Mouse (Mus musculus) embryonic stem cell, embryonic (primary cell): ENCODE data around the gene Rps6kb2.

Source experiments
- CTCF ChIA-PET, 4 experiments: fragments of 300-600 bp in 2 of 4; fragments of 350-600 bp in 2 of 4; sonication (Branson Sonifier 250); formaldehyde crosslinking; loops; one replicate each; lab custom pipeline; 2022; ENCODE audit warnings: inconsistent platforms in 2 of 4; lab: Charles Lee
- POLR2A ChIA-PET, 4 experiments: fragments of 300-600 bp in 2 of 4; fragments of 350-600 bp in 2 of 4; sonication (Branson Sonifier 250); formaldehyde crosslinking; loops; one replicate each; lab custom pipeline; 2022; ENCODE audit warnings: antibody characterized with exemption in 4 of 4, inconsistent platforms in 1 of 4; lab: Charles Lee

Rps6kb2 gene

DNA sequence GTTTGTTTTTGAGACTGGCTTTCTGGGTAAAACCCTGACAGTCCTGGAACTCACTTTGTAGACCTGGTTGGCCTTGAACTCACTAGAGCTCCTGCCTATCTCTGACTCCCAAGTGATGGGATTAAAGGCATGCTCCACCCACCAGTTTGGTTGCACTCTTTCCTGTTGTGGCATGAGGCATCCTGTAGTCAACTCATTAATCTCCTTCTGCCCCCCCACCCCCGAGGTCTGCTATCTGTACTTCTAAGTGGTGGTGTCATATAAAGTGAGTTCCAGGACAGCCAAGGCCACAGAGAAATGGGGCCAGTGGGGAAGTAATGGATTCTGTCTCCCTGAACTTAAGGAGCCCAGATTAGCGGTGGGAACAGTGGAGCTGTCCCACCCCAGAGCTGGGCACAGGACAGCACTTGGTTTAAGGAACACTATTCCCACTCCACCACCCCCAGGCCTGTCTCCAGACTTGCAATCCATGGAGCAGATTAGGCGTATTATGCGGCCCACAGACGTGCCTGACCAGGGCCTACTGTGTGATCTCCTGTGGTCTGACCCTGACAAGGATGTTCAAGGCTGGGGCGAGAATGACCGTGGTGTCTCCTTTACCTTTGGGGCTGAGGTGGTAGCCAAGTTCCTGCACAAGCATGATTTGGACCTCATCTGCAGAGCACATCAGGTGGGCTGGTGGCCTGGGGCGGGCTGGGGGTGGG, 31.0 kb upstream of the Rps6kb2 start:
- ChIA-PET POLR2A (interaction anchor here in 2 of 4 experiments (0.7 to 5.1 kb wide), 13 partner anchors 7 to 271 kb away, joined by 3 to 42 read pairs (median 10); partner anchors contain the start of genes Rps6kb2 (in 2 of the 2), Cdk2ap2 (in 1 of the 2), Gm49405 (in 1 of the 2) and Gstp2 (in 1 of the 2)), CTCF (interaction anchor here in 1 of 4 experiments (0.6 kb wide), 1 partner anchor 18 kb away, joined by 6 read pairs; no protein-coding TSS in a partner anchor)

DNA sequence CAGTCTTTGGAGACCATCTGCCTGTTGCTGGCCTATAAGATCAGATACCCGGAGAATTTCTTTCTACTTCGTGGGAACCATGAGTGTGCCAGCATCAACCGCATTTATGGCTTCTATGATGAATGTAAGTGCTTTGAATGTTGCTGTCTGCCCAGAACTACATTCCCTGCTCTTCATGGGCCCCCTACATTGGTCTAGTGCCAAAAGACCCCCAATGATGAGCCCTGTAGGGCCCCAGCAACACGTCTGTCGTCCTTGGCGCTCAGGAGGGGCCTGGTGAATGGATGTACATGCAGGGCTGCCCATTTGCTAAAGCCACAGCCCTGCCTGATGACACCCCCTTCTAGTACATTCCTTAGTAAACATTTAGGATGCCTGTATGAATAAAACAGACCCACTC, 30.0 kb upstream of the Rps6kb2 start:
- CTCF ChIA-PET, result interaction anchor here in 2 of 4 experiments (0.5 to 2.3 kb wide), 5 partner anchors 8 to 67 kb away, joined by 3 to 15 read pairs (median 11); partner anchors contain the start of genes Aip (in 1 of the 2), Pold4 (in 1 of the 2) and Rad9a (in 1 of the 2)
- POLR2A ChIA-PET, result interaction anchor here (0.6 to 5.1 kb wide), 32 partner anchors 8 to 193 kb away, joined by 3 to 72 read pairs (median 8); partner anchors contain the start of genes Rad9a (in 4 of the 4), Rps6kb2 (in 2 of the 4), AC109138.7 (in 1 of the 4) and Aip (in 1 of the 4)

DNA sequence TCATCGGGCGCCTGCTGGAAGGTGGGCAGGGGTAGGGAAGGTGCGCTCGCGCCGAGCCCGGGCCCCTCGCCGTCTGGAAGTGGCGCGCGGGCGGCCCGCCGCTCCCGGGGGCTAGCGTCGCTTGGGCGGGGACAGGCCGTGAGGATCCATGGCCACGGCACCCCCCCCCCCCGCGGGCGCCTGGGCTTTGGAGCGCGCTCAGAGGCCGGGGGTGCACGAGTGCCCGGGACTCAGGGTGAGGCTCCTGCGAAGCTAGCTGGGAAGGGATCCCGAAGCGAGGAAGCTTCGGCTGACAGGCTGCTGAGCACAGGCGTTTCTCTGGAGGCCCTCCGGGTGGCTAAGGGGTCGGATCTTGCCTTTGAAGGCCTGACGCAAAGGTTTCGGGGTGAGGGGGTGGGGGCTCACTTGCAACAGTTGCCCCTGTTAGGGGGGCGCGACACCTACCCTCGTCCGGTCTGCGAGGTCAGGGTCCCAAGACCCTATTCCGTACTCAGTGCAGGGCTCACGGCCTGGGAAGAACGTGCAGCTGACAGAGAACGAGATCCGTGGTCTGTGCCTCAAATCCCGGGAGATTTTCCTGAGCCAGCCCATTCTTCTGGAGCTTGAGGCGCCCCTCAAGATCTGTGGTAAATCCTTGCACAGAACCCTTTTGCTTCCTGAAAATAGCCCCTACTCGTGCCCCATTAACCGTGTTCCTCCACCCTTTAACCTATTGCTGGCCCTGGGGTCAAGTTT, 29.3 kb upstream of the Rps6kb2 start:
- ChIA-PET POLR2A (interaction anchor here (0.5 to 5.1 kb wide), 89 partner anchors 9 to 1549 kb away, joined by 3 to 72 read pairs (median 5); partner anchors contain the start of genes Rad9a (in 4 of the 4), AC109138.7 (in 3 of the 4), Aip (in 3 of the 4) and Cdk2ap2 (in 3 of the 4)), CTCF (interaction anchor here (0.5 to 2.8 kb wide), 51 partner anchors 9 to 474 kb away, joined by 3 to 16 read pairs (median 5); partner anchors contain the start of genes Rad9a (in 4 of the 4), Carns1 (in 2 of the 4), Pold4 (in 2 of the 4) and Aip (in 1 of the 4))

DNA sequence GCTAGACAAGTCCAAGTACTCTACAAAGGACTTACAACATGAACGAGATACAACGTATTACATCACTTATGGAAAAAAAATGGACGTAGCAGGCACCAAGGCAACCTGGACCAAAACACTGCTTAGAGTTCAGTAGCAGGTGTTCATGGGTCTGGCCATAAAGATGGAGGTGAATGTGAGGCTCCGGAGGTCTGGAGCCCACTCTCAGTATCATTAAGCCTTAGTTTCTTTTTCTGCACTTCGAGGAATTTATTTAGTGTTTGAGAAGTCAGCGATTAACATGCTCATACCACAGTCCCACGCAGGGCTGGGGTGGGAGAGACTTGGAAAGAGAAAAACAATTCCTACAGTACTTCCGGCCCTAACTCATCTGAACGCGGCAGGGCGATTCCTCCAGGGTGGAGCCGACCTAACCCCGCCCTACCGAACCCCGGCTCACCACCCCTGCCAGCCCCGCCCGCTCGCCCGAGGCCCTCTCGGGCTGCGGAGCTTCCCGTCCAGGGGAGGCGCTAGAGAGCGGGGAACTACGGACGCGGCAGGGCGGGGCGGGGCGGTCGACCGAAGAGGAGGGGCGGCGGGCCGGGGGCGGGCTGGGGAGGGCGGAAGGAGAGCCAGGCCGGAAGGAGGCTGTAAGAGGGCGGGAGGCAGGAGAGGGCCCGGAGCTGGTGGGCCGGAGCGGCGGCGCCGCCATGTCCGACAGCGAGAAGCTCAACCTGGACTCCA, 28.5 kb upstream of the Rps6kb2 start, which contains the start of gene Ppp1ca:
Ppp1ca (plus strand) TSS at position 538 of the 723 bp plus-strand sequence.
- CTCF ChIA-PET, result interaction anchor here (0.6 to 2.8 kb wide), 52 partner anchors 9 to 473 kb away, joined by 3 to 16 read pairs (median 5); partner anchors contain the start of genes Rad9a (in 4 of the 4), Carns1 (in 2 of the 4), Cdk2ap2 (in 2 of the 4) and Pold4 (in 2 of the 4)
- POLR2A ChIA-PET, result interaction anchor here (0.6 to 5.1 kb wide), 79 partner anchors 9 to 813 kb away, joined by 3 to 72 read pairs (median 5); partner anchors contain the start of genes Rad9a (in 4 of the 4), AC109138.7 (in 3 of the 4), Aip (in 3 of the 4) and Cdk2ap2 (in 3 of the 4)

DNA sequence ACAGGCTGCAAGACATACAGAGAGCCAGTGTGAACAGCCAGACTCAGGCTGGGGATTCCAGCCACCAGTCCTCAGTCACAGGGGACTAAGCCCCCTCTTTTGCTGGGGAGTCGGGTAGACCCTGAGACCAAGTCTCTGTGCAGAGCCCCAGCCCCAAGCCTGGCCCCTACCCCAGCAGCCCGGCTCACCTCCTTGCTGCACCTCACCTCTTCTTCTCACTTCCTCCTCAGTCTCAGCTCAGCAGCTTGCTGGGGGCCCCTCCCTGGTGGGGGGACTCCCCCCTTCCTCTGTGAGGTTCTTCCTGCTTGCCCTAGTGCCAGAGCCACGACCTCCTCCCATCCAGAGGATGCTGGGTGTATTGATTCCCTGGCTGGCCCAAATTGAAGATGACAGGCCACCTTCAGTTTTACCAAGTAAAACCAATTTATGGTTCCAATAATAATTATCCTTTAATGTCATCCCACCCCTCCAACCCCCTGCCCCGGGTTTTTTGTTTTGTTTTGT, 27.7 kb upstream of the Rps6kb2 start, which contains the start of gene Tbc1d10c:
Tbc1d10c (minus strand) TSS at position 454 of the 504 bp plus-strand sequence.
- POLR2A ChIA-PET, result interaction anchor here in 3 of 4 experiments (0.7 to 5.1 kb wide), 15 partner anchors 8 to 148 kb away, joined by 3 to 72 read pairs (median 8); partner anchors contain the start of genes Rad9a (in 2 of the 3), Aip (in 1 of the 3), Carns1 (in 1 of the 3) and Rps6kb2 (in 1 of the 3)
- CTCF ChIA-PET, result interaction anchor here in 3 of 4 experiments (1.1 to 2.8 kb wide), 7 partner anchors 10 to 140 kb away, joined by 5 to 12 read pairs (median 7); partner anchors contain the start of genes Cdk2ap2 (in 1 of the 3) and Rad9a (in 1 of the 3)

DNA sequence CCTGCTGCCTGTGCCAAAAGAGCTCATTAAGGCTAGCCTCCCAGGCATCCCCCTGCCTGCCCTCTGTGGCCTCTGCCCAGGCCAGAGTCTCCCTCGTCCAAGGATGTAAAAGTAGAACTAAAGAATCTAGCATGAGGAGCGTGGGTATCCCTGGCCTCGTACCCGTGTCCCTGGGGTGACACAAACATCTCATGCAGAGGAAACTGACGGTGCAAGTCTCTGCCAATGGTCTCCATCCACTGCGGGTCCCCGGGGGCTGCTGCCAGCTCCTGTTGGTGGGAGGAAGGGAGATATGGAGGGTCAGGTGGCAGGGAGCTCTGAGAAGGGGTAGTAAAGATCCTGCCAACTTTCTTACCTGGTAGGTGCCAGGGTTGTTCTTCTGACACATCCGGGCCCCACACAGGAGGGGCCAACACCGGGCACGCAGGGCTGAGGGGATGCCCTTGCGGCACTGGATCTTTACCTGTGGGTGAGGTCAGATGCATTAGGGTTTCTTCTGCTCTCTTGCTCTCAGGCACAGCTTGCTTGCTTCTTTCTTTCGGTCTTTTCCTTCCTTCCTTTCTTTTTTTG, 26.0 kb upstream of the Rps6kb2 start:
- ChIA-PET POLR2A (interaction anchor here in 3 of 4 experiments (0.9 to 9.3 kb wide), 9 partner anchors 10 to 177 kb away, joined by 3 to 47 read pairs (median 5); partner anchors contain the start of genes Rad9a (in 2 of the 3), Cdk2ap2 (in 1 of the 3), Gstp2 (in 1 of the 3) and Ndufv1 (in 1 of the 3)), CTCF (no interaction called here)

DNA sequence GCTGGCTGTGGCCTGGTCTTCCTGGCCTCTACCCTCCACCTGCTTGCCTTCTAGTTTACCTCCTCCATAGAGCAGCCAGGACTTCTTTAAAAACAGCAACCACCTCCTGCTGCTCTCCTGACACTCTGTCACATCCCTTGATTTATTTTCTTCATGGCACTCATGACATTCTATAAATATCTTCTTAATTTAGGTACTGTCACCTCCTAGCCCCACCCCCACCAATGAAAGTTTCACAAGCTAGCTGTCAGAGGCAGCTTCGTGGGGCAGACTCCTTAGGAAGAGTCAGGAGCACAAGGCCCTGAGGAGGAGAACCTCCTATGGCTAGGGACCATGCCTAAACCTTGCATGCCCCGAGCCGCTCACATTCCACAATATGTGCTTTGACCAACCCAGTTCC, 24.1 kb upstream of the Rps6kb2 start:
- CTCF ChIA-PET, result interaction anchor here in 2 of 4 experiments (0.6 to 0.7 kb wide), 2 partner anchors 14 kb away, joined by 3 read pairs; partner anchors contain the start of gene Rad9a (in 1 of the 2)
- POLR2A ChIA-PET, result interaction anchor here in 2 of 4 experiments (0.6 to 9.3 kb wide), 12 partner anchors 10 to 284 kb away, joined by 3 to 43 read pairs (median 6); partner anchors contain the start of genes Rad9a (in 2 of the 2), Carns1 (in 1 of the 2) and Rps6kb2 (in 1 of the 2)

DNA sequence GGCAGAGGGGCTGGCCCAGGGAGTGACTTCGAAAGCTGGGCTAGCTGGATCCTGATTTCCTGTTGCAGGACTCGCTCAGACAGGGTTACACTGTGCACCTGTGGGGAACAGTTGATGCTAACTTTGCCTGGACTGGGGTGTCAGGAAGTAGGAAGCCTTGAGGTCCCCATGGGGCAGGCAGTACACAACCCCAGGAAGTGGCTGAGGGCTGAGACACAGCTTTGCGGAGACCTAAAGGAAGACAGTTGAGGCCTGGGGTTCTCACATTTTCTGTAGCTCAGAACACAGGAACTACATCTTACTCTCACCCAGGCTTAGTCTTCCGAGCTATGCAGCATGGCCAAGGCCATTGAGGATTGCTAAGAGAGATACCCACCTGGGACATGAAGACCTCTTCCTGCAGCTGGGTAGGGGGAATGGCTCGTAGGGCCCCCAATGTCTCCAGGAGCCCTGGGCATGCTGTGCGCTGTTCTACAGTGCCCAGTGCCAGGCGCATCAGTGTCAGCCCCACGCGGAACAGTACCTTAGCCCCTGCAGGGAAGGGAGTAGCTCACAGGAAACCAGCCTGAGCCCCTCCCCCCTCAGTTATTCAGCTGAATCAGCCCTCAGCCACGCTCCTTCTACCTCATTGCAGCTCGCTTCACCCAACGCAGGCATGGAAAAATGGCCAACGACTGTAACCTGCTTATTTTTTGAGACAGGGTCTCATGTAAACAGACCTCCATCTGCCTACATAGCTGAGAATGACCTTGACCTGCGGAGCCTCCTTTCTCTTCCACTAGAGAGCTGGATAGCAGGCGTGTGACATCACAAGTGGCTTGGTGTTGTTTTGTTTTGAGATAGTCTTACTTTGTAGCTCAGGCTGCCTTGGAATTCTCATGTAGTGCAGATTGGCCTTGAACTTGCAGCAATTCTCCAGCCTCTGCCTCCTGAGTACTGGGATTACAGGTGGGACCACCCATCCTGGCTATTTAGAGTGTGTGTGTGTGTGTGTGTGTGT, 22.1 kb upstream of the Rps6kb2 start:
- POLR2A ChIA-PET, result interaction anchor here (0.6 to 9.3 kb wide), 62 partner anchors 8 to 343 kb away, joined by 3 to 47 read pairs (median 4); partner anchors contain the start of genes Aip (in 2 of the 4), Carns1 (in 2 of the 4), Cdk2ap2 (in 2 of the 4) and Gstp2 (in 2 of the 4)

DNA sequence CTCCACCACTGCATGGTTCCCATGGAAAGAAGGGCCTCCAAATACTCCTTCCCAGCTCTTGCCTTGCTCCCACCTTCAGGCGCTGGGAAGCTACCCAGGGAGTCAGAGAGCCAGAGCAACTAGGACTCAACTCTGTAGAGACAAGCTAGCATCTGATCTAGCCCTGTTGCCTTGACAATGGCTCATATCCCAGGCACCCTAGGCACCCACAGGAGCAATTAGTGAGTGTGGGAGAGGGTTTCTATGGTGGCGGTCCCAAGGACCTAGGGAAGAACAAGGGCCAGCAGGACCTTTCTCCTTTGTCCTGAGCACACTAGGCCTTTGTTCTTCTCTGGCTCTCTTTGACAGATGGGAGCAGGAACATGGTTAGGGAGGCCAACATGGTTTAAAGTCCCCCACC, 20.5 kb upstream of the Rps6kb2 start:
- ChIA-PET CTCF (interaction anchor here in 2 of 4 experiments (2.2 to 3.1 kb wide), 3 partner anchors 13 to 14 kb away, joined by 5 to 11 read pairs (median 11); no protein-coding TSS in a partner anchor), POLR2A (interaction anchor here in 3 of 4 experiments (0.7 to 9.3 kb wide), 10 partner anchors 10 to 87 kb away, joined by 3 to 47 read pairs (median 24); partner anchors contain the start of genes Aip (in 1 of the 3), Carns1 (in 1 of the 3), Cdk2ap2 (in 1 of the 3) and Rad9a (in 1 of the 3))

More for the DNA sequence above, 22.1 kb upstream of the Rps6kb2 start:
- CTCF ChIA-PET, result interaction anchor here in 3 of 4 experiments (0.7 to 3.1 kb wide), 14 partner anchors 9 to 166 kb away, joined by 3 to 11 read pairs (median 4); partner anchors contain the start of gene Carns1 (in 2 of the 3)

DNA sequence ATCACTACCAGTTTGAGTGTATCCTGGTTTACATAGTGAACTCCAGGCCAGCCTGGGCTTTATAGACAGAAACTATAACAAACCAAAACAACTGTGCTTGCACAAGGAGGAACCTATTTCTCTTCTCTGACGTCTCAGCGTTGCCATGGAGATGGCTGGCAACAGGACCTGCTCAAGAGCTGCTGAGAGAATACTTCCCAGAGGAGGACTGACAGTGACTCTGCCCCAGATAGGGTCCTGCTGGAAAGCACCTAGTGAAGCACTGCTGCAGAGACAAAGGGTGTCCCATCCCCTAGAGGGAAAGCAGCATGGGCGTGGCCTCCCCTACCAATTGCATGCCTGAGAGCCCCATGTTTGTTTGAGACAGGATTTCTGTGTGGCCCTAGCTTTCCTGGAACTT, 18.7 kb upstream of the Rps6kb2 start:
- POLR2A ChIA-PET, result interaction anchor here in 2 of 4 experiments (0.5 to 9.3 kb wide), 12 partner anchors 8 to 327 kb away, joined by 3 to 47 read pairs (median 6); partner anchors contain the start of genes Carns1 (in 1 of the 2), Ppp1ca (in 1 of the 2), Rad9a (in 1 of the 2) and Rps6kb2 (in 1 of the 2)
- CTCF ChIA-PET, result interaction anchor here in 3 of 4 experiments (0.6 to 1.4 kb wide), 4 partner anchors 10 to 829 kb away, joined by 3 to 9 read pairs (median 6); partner anchors contain the start of genes AC109138.7 (in 1 of the 3), Clcf1 (in 1 of the 3) and Ppp1ca (in 1 of the 3)

DNA sequence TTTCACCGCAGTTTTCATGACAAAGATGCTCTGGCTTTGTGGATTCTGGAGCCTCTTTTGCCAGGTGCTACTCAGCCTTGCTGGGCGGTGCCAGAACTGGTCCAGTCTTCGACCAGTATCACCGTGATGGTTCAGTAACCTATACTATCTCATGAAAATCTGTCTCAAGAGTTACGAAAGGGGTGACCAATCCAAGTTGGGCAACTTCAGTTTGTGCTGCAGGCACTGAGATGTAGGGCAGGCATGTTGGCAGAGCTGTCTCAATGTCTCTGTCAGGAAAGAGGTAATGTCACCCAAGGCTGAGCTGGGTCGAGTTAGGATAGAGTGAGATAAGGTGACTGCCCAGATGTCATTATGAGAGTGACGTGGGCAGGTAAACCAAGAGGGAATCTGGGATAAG, 17.3 kb upstream of the Rps6kb2 start:
- CTCF ChIA-PET, result interaction anchor here in 2 of 4 experiments (0.6 to 1.4 kb wide), 3 partner anchors 11 to 214 kb away, joined by 3 to 7 read pairs (median 4); no protein-coding TSS in a partner anchor
- POLR2A ChIA-PET, result interaction anchor here in 2 of 4 experiments (0.8 to 9.3 kb wide), 9 partner anchors 10 to 59 kb away, joined by 3 to 43 read pairs (median 4); partner anchors contain the start of genes Ppp1ca (in 2 of the 2) and Rad9a (in 1 of the 2)

DNA sequence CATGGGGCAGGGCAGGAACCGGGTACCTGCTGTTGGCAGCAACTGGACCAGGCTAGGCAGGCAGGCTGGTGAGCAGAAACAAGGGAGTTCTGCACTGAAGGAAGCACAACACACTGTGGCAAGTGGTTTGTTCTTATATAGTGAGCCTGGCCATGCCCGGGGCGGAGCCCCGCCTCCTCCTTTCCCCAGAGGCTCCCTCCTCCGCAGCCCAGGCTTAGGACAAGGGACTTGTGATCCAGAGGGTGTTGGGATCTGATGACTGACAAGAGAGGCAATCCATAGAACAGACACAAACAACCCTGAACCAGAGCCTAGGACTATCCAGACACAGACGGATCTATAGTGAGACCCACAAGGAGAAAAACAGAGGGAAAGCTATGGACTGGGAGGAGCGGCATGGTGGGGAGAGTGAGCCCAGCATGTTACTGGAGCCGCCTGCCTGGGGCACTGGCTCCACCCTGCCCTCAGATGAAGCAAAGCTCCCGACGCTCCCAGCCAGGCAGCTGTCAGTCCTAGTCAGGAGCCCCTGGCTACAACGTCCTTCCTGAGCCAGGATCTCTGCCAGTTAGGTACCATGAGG, 12.3 kb upstream of the Rps6kb2 start, which contains the start of gene Carns1:
Carns1 (minus strand) TSS at position 112 of the 580 bp plus-strand sequence.
- ChIA-PET POLR2A (interaction anchor here in 3 of 4 experiments (0.6 to 4.8 kb wide), 20 partner anchors 8 to 119 kb away, joined by 3 to 35 read pairs (median 4); partner anchors contain the start of genes Ppp1ca (in 2 of the 3), Rad9a (in 2 of the 3), Rps6kb2 (in 2 of the 3) and Aip (in 1 of the 3)), CTCF (interaction anchor here in 3 of 4 experiments (0.6 to 1.7 kb wide), 8 partner anchors 10 to 163 kb away, joined by 3 to 7 read pairs (median 4); partner anchors contain the start of genes Ppp1ca (in 2 of the 3), Aip (in 1 of the 3) and Ndufv1 (in 1 of the 3))

DNA sequence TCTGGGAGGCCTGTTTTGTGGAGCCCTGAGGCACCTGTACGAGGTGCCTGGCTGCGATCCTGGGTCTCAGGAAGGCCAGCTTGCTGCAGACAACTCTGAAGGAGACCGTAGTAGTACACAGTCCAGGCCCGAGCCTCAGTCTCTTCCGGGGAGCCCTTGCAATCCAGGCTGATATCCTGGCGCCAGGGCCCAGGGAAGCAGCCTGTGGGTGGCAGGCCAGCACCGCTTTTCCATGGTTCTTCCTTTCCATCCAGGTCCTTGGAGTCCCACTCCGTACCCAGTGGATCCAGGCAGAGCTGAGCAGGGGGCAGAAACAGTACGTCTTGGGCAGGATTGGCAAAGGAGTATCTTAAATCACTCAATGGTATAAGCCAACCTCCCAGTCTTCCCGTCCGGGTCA, 9.8 kb upstream of the Rps6kb2 start:
- ChIA-PET POLR2A (interaction anchor here in 3 of 4 experiments (0.8 to 4.9 kb wide), 16 partner anchors 9 to 160 kb away, joined by 3 to 47 read pairs (median 4); partner anchors contain the start of genes Cdk2ap2 (in 2 of the 3), Ppp1ca (in 2 of the 3), Rps6kb2 (in 2 of the 3) and Gstp2 (in 1 of the 3)), CTCF (interaction anchor here in 2 of 4 experiments (0.7 to 2.6 kb wide), 6 partner anchors 10 to 160 kb away, joined by 3 to 7 read pairs (median 4); partner anchors contain the start of genes Aip (in 1 of the 2) and Rps6kb2 (in 1 of the 2))
